Mouse (Mus musculus): ENCODE results near the gene Lrrc57. TPM values are rescaled to one million over a fixed set of nuclear protein-coding genes. Genes with fewer than 3 reads are reported as not detected.
A peak's percentile ranks its signal among the peaks of the same experiment; 100 is the strongest.

Gene Lrrc57
- polyA plus RNA-seq (2012; rRNA removed), result 21.2 and 27.8 TPM in 2 replicates

GRCm38 (mm10) chr2:120608830-120609723 is at the start of gene Lrrc57, which contains the start of gene Haus2:
Gene Lrrc57, minus strand, starts transcription at chr2:120609520.
Gene Haus2, plus strand, starts transcription at chr2:120609383.
- TF ChIP-seq POLR2A (IDR thresholded peaks at IDR 0.05; ENCODE audit: borderline replicate concordance, extremely low read depth, insufficient read depth, insufficient read length, poor library complexity, severe bottlenecking), result peak; percentile 81; the same call in 1 of the 2 replicates
- TF ChIP-seq CTCF (IDR thresholded peaks at IDR 0.05; ENCODE audit: borderline replicate concordance, extremely low read depth, insufficient read depth, insufficient read length), result peak; percentile 19; the same call in 1 of the 2 replicates

GRCm38 (mm10) chr2:120658486-120658885 is 49.2 kb upstream of the Lrrc57 start:
- peak; percentile 13 for DNase-seq (ENCODE audit: low read depth)
- TF ChIP-seq POLR2A (IDR thresholded peaks at IDR 0.05; ENCODE audit: borderline replicate concordance, extremely low read depth, insufficient read depth, insufficient read length, poor library complexity, severe bottlenecking) (no peak), CTCF (IDR thresholded peaks at IDR 0.05; ENCODE audit: borderline replicate concordance, extremely low read depth, insufficient read depth, insufficient read length) (no peak)

More at GRCm38 (mm10) chr2:120608830-120609723, at the start of gene Lrrc57, which contains the start of gene Haus2:
- DNase-seq (ENCODE audit: low read depth), result peak; percentile 96

GRCm38 (mm10) chr2:120656711-120657110 is 47.4 kb upstream of the Lrrc57 start:
- no peak for TF ChIP-seq CTCF (IDR thresholded peaks at IDR 0.05; ENCODE audit: borderline replicate concordance, extremely low read depth, insufficient read depth, insufficient read length)
- TF ChIP-seq POLR2A (IDR thresholded peaks at IDR 0.05; ENCODE audit: borderline replicate concordance, extremely low read depth, insufficient read depth, insufficient read length, poor library complexity, severe bottlenecking), result no peak
- DNase-seq (ENCODE audit: low read depth), result no peak

- DNase-seq (ENCODE audit: low read depth), result no peak
- no peak for TF ChIP-seq CTCF (IDR thresholded peaks at IDR 0.05; ENCODE audit: borderline replicate concordance, extremely low read depth, insufficient read depth, insufficient read length)
- no peak for TF ChIP-seq POLR2A (IDR thresholded peaks at IDR 0.05; ENCODE audit: borderline replicate concordance, extremely low read depth, insufficient read depth, insufficient read length, poor library complexity, severe bottlenecking)
Observed at GRCm38 (mm10) chr2:120655905-120656304, 46.6 kb upstream of the Lrrc57 start.

- TF ChIP-seq POLR2A (IDR thresholded peaks at IDR 0.05; ENCODE audit: borderline replicate concordance, extremely low read depth, insufficient read depth, insufficient read length, poor library complexity, severe bottlenecking) (no peak), CTCF (IDR thresholded peaks at IDR 0.05; ENCODE audit: borderline replicate concordance, extremely low read depth, insufficient read depth, insufficient read length) (no peak)
- DNase-seq (ENCODE audit: low read depth), result no peak
Observed at GRCm38 (mm10) chr2:120654693-120655092, 45.4 kb upstream of the Lrrc57 start.

- DNase-seq (ENCODE audit: low read depth), result peak; percentile 1
- TF ChIP-seq CTCF (IDR thresholded peaks at IDR 0.05; ENCODE audit: borderline replicate concordance, extremely low read depth, insufficient read depth, insufficient read length) (no peak), POLR2A (IDR thresholded peaks at IDR 0.05; ENCODE audit: borderline replicate concordance, extremely low read depth, insufficient read depth, insufficient read length, poor library complexity, severe bottlenecking) (no peak)
Observed at GRCm38 (mm10) chr2:120652925-120653284, 43.6 kb upstream of the Lrrc57 start.

- TF ChIP-seq CTCF (IDR thresholded peaks at IDR 0.05; ENCODE audit: borderline replicate concordance, extremely low read depth, insufficient read depth, insufficient read length) (no peak), POLR2A (IDR thresholded peaks at IDR 0.05; ENCODE audit: borderline replicate concordance, extremely low read depth, insufficient read depth, insufficient read length, poor library complexity, severe bottlenecking) (no peak)
- no peak for DNase-seq (ENCODE audit: low read depth)
Observed at GRCm38 (mm10) chr2:120652256-120652924, 43.1 kb upstream of the Lrrc57 start.

GRCm38 (mm10) chr2:120646777-120647176 is 37.5 kb upstream of the Lrrc57 start:
- no peak for TF ChIP-seq POLR2A (IDR thresholded peaks at IDR 0.05; ENCODE audit: borderline replicate concordance, extremely low read depth, insufficient read depth, insufficient read length, poor library complexity, severe bottlenecking)
- TF ChIP-seq CTCF (IDR thresholded peaks at IDR 0.05; ENCODE audit: borderline replicate concordance, extremely low read depth, insufficient read depth, insufficient read length), result no peak
- DNase-seq (ENCODE audit: low read depth), result no peak

GRCm38 (mm10) chr2:120643836-120644235 is 34.5 kb upstream of the Lrrc57 start:
- peak; percentile 77 for DNase-seq (ENCODE audit: low read depth)
- TF ChIP-seq POLR2A (IDR thresholded peaks at IDR 0.05; ENCODE audit: borderline replicate concordance, extremely low read depth, insufficient read depth, insufficient read length, poor library complexity, severe bottlenecking) (no peak), CTCF (IDR thresholded peaks at IDR 0.05; ENCODE audit: borderline replicate concordance, extremely low read depth, insufficient read depth, insufficient read length) (no peak)

- DNase-seq (ENCODE audit: low read depth), result no peak
- no peak for TF ChIP-seq POLR2A (IDR thresholded peaks at IDR 0.05; ENCODE audit: borderline replicate concordance, extremely low read depth, insufficient read depth, insufficient read length, poor library complexity, severe bottlenecking)
- no peak for TF ChIP-seq CTCF (IDR thresholded peaks at IDR 0.05; ENCODE audit: borderline replicate concordance, extremely low read depth, insufficient read depth, insufficient read length)
Observed at GRCm38 (mm10) chr2:120640835-120641234, 31.5 kb upstream of the Lrrc57 start.

- TF ChIP-seq POLR2A (IDR thresholded peaks at IDR 0.05; ENCODE audit: borderline replicate concordance, extremely low read depth, insufficient read depth, insufficient read length, poor library complexity, severe bottlenecking) (no peak), CTCF (IDR thresholded peaks at IDR 0.05; ENCODE audit: borderline replicate concordance, extremely low read depth, insufficient read depth, insufficient read length) (no peak)
- DNase-seq (ENCODE audit: low read depth), result no peak
Observed at GRCm38 (mm10) chr2:120631957-120632356, 22.6 kb upstream of the Lrrc57 start.
